Mouse (Mus musculus): Measurements from ENCODE around the gene Hectd3. TPM values are rescaled to one million over a fixed set of nuclear protein-coding genes. Genes with fewer than 3 reads are reported as not detected.

The Hectd3 gene
- polyA plus RNA-seq, 1 experiment from 2014 or later = 6.3 TPM

DNA sequence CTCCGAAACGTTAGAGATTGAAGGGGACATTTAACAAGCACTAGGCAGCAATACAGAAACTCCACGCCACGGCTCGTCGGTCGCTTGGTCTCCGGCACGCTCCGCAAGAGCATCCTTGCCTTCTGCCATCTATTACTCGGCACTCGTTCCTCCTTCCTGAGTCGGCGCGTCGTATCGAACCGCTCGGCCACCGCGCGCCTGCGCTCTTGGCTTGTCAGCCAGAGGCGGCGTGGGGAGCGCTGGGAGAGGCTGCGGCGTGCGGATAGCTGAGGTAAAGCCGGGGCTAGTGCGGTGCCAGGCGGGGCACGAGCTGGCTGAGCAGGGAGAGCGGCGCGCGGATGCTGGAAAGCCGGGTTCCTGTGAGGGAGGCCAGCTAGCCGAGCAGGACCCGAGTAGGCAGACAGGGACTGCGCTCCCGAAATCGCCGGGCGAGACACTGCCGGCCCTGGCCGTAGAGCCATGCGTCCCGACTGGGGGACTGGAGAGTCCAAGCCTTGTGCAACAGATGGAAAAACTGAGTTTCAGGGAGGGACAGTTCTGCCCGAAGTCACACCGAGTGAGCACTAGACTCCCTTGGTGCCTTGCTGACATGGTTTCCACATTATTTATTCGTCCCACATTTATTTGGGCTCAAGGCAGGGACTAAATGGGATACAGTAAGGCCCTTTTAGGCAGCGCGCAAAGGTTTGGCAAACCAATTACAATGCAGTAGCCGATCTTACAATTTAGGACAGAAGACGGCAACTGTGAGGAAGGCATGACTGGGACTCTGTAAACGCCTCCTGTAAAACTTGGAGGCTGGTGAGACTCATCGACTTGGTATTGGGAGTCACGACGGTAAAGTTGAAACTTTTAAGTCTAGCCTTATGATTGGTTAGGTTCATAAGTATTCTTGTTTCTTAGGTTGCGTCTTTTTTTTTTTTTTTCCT, 24.4 kb downstream of the Hectd3 start, which contains the start of gene Eif2b3:
TSS of gene Eif2b3 (plus strand) at position 197 of the 929 bp plus-strand sequence.
- H3K4me3 ChIP-seq (ENCODE audit: low read depth, low read length) = peak within 1 kb of the TSS; percentile 89
- DNase-seq (ENCODE audit: low spot score) (peak; percentile 93), ATAC-seq (ENCODE audit: low FRiP score, low TSS enrichment) (peak; percentile 97)
- no peaks in the 10 kb centered on the region for H3K27me3 ChIP-seq (ENCODE audit: control insufficient read depth, insufficient read depth, low read length)
- H3K4me1 ChIP-seq (replicated peaks; ENCODE audit: control insufficient read depth, insufficient read depth) = no peaks in the 10 kb centered on the region
- peak; percentile 49 for TF ChIP-seq CTCF (IDR thresholded peaks at IDR 0.05; ENCODE audit: low read depth)
- no peak for TF ChIP-seq EP300 (optimal IDR thresholded peaks at IDR 0.05)
- 0 out of 2 replicates have a peak within 1 kb of the TSS, but pooled peaks have one; percentile 24 for H3K27ac ChIP-seq (replicated peaks)
- H3K4me2 ChIP-seq (replicated peaks; ENCODE audit: low read depth) = peak within 1 kb of the TSS; percentile 90
- H3K9ac ChIP-seq (ENCODE audit: low read length) = peak within 1 kb of the TSS; percentile 82
- WGBS = under 1% methylated on average over 61 of the region's 61 CpGs
- H3K36me3 ChIP-seq (ENCODE audit: control insufficient read depth, insufficient read depth, low read length) = 0 out of 2 replicates have a peak, but pooled peaks cover 4% of the 10 kb centered on the region
- H3K9me3 ChIP-seq (ENCODE audit: control insufficient read depth, low read length) = no peaks in the 10 kb centered on the region

- H3K4me2 ChIP-seq (replicated peaks; ENCODE audit: low read depth) = no peak overlapping the region
- no peak overlapping the region for H3K27ac ChIP-seq (replicated peaks)
- H3K27me3 ChIP-seq (ENCODE audit: control insufficient read depth, insufficient read depth, low read length) = no peaks in the 10 kb centered on the region
- no peak overlapping the region for H3K4me3 ChIP-seq (ENCODE audit: low read depth, low read length)
- no peaks in the 10 kb centered on the region for H3K4me1 ChIP-seq (replicated peaks; ENCODE audit: control insufficient read depth, insufficient read depth)
- 0 out of 2 replicates have a peak, but pooled peaks cover 4% of the 10 kb centered on the region for H3K36me3 ChIP-seq (ENCODE audit: control insufficient read depth, insufficient read depth, low read length)
- no peak overlapping the region for H3K9ac ChIP-seq (ENCODE audit: low read length)
- TF ChIP-seq EP300 (optimal IDR thresholded peaks at IDR 0.05) (no peak), CTCF (IDR thresholded peaks at IDR 0.05; ENCODE audit: low read depth) (no peak)
- DNase-seq (ENCODE audit: low spot score) = no peak
- H3K9me3 ChIP-seq (ENCODE audit: control insufficient read depth, low read length) = no peaks in the 10 kb centered on the region
- 91% methylated on average over 4 of the region's 4 CpGs for WGBS
- no peak for ATAC-seq (ENCODE audit: low FRiP score, low TSS enrichment)
These were observed 28.4 kb downstream of the Hectd3 start for GRCm38 (mm10) chr4:117023469-117023868.

DNA sequence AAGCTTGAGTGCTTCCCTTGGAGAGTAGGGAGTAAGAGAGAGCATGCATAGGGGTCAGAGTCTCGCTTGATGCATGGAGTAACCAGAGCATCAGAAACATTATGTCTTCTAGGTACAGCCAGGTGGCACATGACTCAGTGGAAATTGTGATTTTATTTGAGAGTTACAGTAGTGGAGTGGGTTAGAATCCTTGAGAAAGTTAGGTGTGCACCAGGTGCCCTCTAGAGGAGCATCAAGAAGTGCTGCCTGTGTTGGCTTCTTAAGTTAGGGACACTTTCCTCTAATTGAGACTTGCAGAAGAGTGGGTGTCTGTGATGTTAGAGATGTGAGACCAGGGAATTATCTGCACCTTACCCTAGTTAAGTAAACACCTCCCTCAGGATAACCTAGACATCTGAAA, 36.0 kb downstream of the Hectd3 start:
- H3K9me3 ChIP-seq (ENCODE audit: control insufficient read depth, low read length) = no peaks in the 10 kb centered on the region
- no peaks in the 10 kb centered on the region; the same call in 1 of the 2 replicates for H3K36me3 ChIP-seq (ENCODE audit: control insufficient read depth, insufficient read depth, low read length)
- H3K4me1 ChIP-seq (replicated peaks; ENCODE audit: control insufficient read depth, insufficient read depth) = no peaks in the 10 kb centered on the region
- H3K27ac ChIP-seq (replicated peaks) = no peak overlapping the region
- DNase-seq (ENCODE audit: low spot score) (no peak), ATAC-seq (ENCODE audit: low FRiP score, low TSS enrichment) (no peak)
- no peak overlapping the region for H3K4me2 ChIP-seq (replicated peaks; ENCODE audit: low read depth)
- WGBS = 94% methylated on average over 1 of the region's 1 CpGs
- H3K27me3 ChIP-seq (ENCODE audit: control insufficient read depth, insufficient read depth, low read length) = no peaks in the 10 kb centered on the region
- no peak overlapping the region for H3K9ac ChIP-seq (ENCODE audit: low read length)
- peak; percentile 44 for TF ChIP-seq CTCF (IDR thresholded peaks at IDR 0.05; ENCODE audit: low read depth)
- no peak for TF ChIP-seq EP300 (optimal IDR thresholded peaks at IDR 0.05)
- no peak overlapping the region for H3K4me3 ChIP-seq (ENCODE audit: low read depth, low read length)

DNA sequence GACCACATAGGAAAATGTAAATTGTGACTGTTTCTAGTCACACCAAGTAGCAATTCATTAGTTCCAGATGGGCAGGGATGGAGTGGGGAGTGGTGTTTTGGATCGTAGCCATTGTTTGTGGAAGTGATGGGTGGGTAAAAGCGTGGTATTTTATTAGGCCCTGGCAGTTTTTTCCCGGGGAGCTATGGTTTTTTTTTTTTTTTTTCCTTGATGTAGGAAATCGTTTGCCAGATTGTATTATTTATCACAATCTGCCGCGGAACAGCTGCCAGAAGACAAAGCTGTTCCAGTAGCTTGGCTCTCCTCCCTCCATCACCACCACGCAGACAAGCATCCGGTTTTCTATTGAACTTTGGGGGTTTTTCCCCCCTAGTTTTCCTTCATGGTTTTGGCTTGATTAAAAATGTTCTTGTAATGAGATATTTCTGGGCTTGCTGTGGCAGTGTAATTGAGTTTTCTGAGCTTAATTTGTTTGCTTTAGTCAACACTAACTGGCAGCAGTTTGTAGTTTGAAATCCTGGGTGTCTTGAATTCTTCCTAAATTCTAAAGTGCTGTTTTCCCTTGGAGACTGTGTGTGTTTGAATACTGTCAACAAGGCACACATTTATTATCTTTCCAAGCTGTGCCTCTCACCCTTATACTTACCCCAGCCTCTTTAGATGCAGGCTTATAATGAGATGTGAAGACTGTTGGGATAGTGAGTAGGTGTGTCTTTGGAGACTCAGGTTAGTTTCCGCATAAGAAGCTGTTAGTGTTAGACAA, 45.0 kb downstream of the Hectd3 start:
- H3K4me3 ChIP-seq (ENCODE audit: low read depth, low read length) = no peak overlapping the region
- no peak for ATAC-seq (ENCODE audit: low FRiP score, low TSS enrichment)
- no peaks in the 10 kb centered on the region for H3K4me1 ChIP-seq (replicated peaks; ENCODE audit: control insufficient read depth, insufficient read depth)
- H3K9me3 ChIP-seq (ENCODE audit: control insufficient read depth, low read length) = no peaks in the 10 kb centered on the region
- H3K27me3 ChIP-seq (ENCODE audit: control insufficient read depth, insufficient read depth, low read length) = no peaks in the 10 kb centered on the region
- H3K36me3 ChIP-seq (ENCODE audit: control insufficient read depth, insufficient read depth, low read length) = no peaks in the 10 kb centered on the region
- no peak overlapping the region; the same call in 1 of the 2 replicates for H3K9ac ChIP-seq (ENCODE audit: low read length)
- peak overlapping the region; percentile 49 for H3K27ac ChIP-seq (replicated peaks)
- H3K4me2 ChIP-seq (replicated peaks; ENCODE audit: low read depth) = no peak overlapping the region
- 13% methylated on average over 9 of the region's 9 CpGs for WGBS
- DNase-seq (ENCODE audit: low spot score) = no peak
- TF ChIP-seq EP300 (optimal IDR thresholded peaks at IDR 0.05) (no peak), CTCF (IDR thresholded peaks at IDR 0.05; ENCODE audit: low read depth) (no peak)

DNA sequence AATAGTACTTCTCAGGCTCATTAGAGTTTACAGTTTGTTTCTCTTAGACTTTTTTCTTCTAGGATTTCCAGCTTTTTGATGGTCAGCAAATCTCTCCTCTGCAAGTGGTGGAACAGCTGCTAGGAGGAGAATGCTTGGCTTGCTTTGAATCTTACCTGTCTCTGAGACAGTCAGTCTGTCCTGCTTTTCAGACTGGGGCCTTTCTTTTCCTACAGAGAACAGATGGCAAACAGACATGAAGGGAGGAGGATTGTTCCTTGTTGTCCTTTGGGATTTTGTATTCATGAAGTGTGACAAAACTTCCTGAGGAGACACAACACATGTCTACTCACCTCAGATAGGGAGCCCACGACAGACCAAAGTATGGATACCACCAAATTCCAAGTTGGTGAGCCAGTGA, 45.7 kb downstream of the Hectd3 start:
- no peak for DNase-seq (ENCODE audit: low spot score)
- WGBS = 59% methylated on average over 1 of the region's 1 CpGs
- no peaks in the 10 kb centered on the region for H3K4me1 ChIP-seq (replicated peaks; ENCODE audit: control insufficient read depth, insufficient read depth)
- no peak for TF ChIP-seq EP300 (optimal IDR thresholded peaks at IDR 0.05)
- no peak for TF ChIP-seq CTCF (IDR thresholded peaks at IDR 0.05; ENCODE audit: low read depth)
- no peak overlapping the region for H3K9ac ChIP-seq (ENCODE audit: low read length)
- no peak overlapping the region for H3K4me3 ChIP-seq (ENCODE audit: low read depth, low read length)
- H3K27me3 ChIP-seq (ENCODE audit: control insufficient read depth, insufficient read depth, low read length) = no peaks in the 10 kb centered on the region
- H3K4me2 ChIP-seq (replicated peaks; ENCODE audit: low read depth) = no peak overlapping the region
- H3K9me3 ChIP-seq (ENCODE audit: control insufficient read depth, low read length) = no peaks in the 10 kb centered on the region
- ATAC-seq (ENCODE audit: low FRiP score, low TSS enrichment) = no peak
- H3K27ac ChIP-seq (replicated peaks) = peak overlapping the region; percentile 49; the same call in 1 of the 2 replicates
- no peaks in the 10 kb centered on the region for H3K36me3 ChIP-seq (ENCODE audit: control insufficient read depth, insufficient read depth, low read length)

All from stomach, postnatal 0 days (tissue).